Mouse (Mus musculus) liver, postnatal 0 days (tissue): ENCODE results near the gene Btbd7.

Source experiments
- CTCF ChIP-seq: sonication (generic); IDR thresholded peaks from 2 replicates; pipeline ENCODE4 v1.5.1; 2016; ENCODE audit warnings: antibody characterized with exemption, low read depth
- EP300 ChIP-seq: IDR thresholded peaks from 2 replicates; pipeline ENCODE4 v1.6.1; 2016; ENCODE audit warnings: antibody characterized with exemption, low read depth, mild to moderate bottlenecking

DNA sequence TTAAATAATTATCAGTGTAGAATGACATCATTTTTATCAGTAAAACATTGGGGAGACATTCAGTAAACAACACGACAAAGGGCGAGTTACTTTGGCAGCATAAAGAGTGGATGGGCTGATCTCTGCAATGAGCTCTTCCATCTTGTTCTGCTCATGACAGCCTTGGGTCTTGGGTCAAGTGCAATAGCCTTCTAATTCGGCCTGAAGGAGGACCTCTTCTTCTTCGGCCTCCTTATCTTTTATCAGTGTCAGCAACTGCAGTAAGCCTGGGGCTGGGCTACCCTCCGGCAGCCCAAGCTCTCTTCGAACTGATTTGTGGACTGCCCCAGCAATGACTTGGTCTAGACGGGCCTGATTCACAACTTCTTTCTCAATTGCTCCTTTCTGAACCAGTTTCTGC is 136.2 kb downstream of the Btbd7 start:
- no peak for TF ChIP-seq CTCF
- TF ChIP-seq EP300, result no peak
